Mouse (Mus musculus): Measurements from ENCODE around the gene Spata33.

- no peak for TF ChIP-seq CTCF (IDR thresholded peaks at IDR 0.05; ENCODE audit: borderline replicate concordance, control insufficient read depth, extremely low read depth, insufficient read depth, low read length, poor library complexity)
- TF ChIP-seq POLR2A (IDR thresholded peaks at IDR 0.05; ENCODE audit: control insufficient read depth, extremely low read depth, insufficient read depth, low read length, poor library complexity) = no peak
Observed at GRCm38 (mm10) chr8:123181391-123181790, 31.2 kb upstream of the Spata33 start.

Data from thymus, adult 2 months (tissue).